Mouse (Mus musculus) fibroblast of lung, adult 2 months (primary cell): ENCODE measurements around the gene Mvp.

Experiments used
- DNase-seq: peaks from one replicate; pipeline ENCODE4 v3.0.0-alpha.2; 2011; ENCODE audit warnings: low read depth

Mvp gene

DNA sequence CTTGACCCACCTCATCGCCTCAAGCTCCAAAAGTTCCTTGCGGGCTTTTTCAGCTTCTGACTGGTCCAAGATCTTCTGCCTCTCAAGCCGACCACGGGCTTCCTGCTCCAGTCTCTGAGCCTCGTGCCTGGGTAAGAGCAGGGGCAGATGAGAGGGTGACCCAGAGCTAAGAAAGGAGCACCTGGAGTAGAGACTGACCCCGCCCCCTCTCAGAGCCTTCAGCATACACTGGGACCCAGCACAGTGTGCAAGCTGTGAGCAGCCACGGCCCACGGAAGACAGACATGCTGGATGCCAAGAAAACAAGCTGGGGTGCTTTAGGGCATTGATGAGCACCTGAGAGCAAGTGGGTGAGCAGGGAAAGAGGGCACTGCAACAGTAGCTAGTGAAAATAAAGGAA lies 25.6 kb downstream of the Mvp start:
- DNase-seq: no peak

DNA sequence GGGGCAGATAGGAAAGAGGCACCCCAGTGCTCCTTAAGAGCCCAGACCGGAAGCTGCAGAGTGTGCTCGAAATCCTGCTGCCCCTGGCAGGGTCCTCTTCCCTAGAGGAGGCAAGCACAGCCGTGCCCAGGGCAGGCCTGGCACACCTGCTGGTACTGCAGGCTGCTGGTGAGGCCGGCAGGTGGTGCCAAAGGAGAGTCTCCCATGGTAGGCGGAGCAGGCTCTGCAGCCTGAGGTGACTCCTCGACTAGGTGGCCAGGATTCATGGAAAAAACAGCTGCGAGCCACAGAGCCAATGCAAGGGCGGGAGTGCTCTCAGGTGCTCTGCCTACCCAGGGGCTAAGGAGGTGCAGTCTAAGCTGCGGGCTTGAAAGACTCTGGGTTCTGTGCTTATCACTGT lies 28.1 kb downstream of the Mvp start:
- no peak for DNase-seq

- DNase-seq: no peak
Measured at GRCm38 (mm10) chr7:126984667-126985444, 29.6 kb downstream of the Mvp start.

- DNase-seq: no peak
Measured at GRCm38 (mm10) chr7:126983113-126983512, 31.3 kb downstream of the Mvp start.

GRCm38 (mm10) chr7:126982054-126982453 lies 32.4 kb downstream of the Mvp start:
- no peak for DNase-seq

DNA sequence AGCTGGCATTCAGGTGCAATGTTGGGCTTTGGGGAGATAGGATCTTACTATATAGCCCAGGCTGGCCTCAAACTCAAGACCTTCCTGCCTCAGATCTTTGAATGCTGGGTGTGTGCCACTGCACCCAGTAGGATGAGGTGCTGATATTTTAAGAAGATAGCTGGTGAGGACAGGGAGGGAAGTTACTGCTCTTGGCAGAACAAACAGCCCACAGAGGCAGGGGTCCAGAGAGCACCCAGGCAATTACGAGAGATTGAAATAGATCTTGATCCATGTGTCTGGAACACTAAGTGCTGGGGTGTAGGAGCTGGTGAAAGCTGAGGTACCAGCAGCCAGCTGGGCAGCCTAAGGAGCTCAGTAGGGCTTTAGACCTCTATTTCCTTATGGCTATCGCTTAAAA lies 32.8 kb downstream of the Mvp start:
- no peak for DNase-seq

DNA sequence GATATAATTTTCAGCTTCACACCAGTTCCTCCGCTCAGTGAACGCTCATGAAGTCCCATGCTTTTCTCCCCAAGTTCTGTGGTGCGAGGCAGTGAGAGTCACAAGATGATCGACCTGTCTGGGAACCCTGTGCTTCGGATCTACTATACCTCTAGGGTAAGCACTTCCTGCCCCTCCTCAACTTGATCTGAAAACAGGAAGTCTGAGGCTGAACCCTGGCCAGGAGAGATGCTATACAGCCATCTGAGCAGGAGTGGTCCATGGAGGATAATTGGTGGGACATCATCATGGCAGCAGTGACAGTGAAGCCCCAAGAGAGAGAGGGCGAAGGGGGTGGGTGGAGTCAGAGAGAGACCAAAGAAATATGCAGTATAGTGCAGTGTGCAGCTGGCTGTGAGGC lies 35.6 kb downstream of the Mvp start:
- no peak for DNase-seq

DNA sequence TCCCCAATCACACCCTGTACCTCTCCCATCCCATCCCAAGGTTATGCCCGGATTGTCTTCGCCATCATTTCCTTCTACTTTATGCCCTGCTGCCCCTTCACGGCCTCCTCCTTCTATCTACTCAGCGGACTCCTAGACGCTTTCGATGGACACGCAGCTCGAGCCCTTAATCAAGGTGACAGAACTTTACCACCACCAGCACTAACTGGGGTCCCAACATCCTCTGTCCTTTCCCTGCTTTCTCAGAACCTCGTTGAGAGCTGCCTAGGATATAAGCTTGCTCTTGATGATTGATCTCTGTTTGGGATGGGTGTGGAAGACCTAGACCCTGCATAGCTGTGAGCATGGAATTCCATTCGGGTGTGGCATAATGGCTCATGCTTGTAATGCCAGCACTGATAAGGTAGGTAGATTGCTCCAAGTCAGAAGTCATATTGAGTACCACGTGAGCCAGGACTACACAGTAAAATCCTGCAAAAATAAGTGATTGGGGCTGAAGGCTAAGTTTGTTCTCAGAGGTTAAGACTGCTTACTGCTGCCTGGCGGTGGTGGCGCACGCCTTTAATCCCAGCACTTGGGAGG lies 37.5 kb downstream of the Mvp start:
- no peak for DNase-seq

DNA sequence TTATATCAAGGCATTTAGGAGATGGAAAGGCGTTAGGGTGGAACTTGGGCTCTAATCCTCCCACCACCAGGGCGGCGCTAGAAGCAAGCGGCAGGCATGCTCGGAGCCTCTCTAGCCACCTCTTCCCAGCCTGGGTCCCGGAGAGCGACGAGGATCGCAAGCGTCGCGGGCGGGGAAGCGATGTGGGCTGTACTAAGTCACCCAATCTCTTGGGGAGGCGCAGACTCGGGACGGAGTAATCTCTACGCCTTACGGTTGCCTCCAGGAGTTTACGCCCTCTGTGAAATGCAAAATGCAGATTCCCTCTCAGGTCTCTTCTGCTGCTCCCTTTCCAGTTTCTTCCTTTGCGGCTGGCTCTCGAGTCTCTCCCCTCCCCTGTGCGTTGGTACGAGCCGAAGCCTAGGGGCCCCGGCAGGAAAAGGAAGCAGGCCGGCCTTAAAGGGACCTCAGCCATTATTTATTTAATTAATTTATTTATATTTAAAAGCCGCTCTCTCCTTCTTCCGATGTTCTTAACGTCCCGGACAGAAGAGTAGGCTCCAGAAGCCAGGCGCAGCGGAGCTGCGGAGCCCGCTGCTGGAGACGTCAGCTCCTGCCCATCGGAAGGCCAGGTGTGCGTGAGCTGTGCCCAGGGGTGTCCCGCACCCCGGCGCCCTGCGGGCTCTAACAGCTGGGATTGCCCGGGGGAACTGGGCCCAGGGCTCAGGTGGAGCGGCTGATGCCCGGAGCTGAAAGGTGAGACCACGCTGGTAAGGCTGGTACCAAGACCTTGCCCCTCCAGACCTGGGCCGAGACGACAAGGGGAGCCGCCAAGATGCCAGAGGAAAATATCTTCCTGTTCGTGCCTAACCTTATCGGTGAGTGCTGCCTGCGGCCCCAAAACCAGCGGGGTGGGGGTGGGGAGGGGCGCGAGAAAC lies 38.2 kb downstream of the Mvp start, which contains the start of gene Cdiptos:
Gene Cdiptos (minus strand): TSS at position 149 of the 917 bp plus-strand sequence.
- DNase-seq: peak; percentile 86

GRCm38 (mm10) chr7:126975893-126975949 lies 38.7 kb downstream of the Mvp start, which contains the start of gene Cdipt:
Cdipt (plus strand) TSS chr7:126975914.
- no peak for DNase-seq

GRCm38 (mm10) chr7:126975493-126975892 lies 38.9 kb downstream of the Mvp start:
- no peak for DNase-seq

DNA sequence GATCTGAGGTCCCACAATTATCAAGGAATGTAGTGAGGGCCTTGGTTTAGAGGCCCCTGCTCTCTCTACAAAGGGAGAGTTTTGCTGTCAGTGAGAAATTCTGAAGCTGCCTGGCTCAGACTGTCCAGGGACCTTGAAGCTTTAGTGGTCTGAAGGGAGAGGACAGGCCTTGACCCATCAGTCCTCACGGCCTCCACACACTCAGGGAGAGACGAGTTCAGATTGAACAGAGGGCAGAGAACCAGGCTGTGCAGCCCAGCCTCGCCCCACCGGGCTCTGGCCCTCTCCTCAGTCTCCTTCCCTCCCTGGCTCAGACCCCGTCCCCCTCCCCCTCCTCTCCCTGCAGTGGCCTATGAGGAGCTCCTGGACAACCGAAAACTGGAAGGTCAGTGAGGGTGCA lies 47.1 kb downstream of the Mvp start:
- no peak for DNase-seq

DNA sequence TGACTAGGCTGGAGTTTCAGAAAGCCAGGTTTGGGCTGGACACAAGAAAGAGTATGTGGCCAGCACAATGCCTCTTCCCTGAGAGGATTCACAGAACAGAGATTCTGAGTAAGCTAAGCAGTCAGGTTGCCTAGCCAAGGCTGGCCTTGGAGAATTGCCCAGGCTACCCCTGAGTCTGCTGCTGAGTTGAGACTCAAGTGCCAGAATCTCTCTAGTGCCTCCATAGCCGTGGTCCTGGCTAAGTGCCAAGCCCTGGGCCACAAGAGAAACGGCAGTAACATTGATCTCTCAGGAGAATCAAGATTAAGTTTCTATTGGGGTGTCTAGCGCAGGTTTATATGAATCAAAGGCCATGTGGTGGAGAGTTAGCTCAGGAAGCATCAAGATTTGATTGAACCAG lies 48.9 kb downstream of the Mvp start:
- no peak for DNase-seq

DNA sequence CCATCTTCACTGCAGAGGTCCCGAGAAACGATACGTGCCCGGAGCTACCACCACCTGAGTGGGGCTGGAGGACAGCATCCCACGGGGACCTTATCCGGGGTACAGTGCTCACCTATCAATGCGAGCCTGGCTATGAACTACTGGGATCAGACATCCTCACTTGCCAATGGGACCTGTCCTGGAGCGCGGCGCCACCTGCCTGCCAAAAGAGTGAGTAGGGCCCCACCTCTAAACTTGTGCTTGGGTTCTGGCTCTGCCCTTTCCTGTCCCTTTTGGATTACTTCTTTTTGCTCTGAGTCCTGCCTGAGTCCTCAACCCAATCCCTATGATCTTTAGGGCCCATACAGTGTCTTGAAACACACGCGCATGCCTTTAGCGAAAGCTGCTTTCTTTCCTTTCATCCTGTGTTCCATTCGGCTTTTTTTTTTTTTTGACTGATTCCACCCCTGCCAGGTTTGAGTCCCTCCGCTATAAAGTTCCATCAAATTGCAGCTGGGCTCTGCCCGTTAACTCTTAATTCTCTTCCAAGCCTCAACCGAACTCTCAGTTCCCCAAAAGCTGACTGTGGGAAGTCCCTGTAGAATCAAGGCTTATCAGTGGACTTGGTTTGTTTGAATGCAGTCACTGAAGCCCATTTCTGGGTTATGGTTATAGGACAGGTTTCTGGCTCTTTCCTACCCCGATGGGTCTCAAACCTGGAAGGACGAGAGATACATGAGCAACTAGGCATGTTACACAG lies 50.7 kb downstream of the Mvp start:
- no peak for DNase-seq

- no peak for DNase-seq
Measured at GRCm38 (mm10) chr7:126961965-126962364, 52.5 kb downstream of the Mvp start.

- DNase-seq: no peak
Measured at GRCm38 (mm10) chr7:126961095-126961494, 53.3 kb downstream of the Mvp start.

- no peak for DNase-seq
Measured at GRCm38 (mm10) chr7:126959780-126960179, 54.6 kb downstream of the Mvp start.

- no peak for DNase-seq
Measured at GRCm38 (mm10) chr7:126955125-126955524, 59.3 kb downstream of the Mvp start.

GRCm38 (mm10) chr7:126952646-126953045 lies 61.8 kb downstream of the Mvp start:
- no peak for DNase-seq

DNA sequence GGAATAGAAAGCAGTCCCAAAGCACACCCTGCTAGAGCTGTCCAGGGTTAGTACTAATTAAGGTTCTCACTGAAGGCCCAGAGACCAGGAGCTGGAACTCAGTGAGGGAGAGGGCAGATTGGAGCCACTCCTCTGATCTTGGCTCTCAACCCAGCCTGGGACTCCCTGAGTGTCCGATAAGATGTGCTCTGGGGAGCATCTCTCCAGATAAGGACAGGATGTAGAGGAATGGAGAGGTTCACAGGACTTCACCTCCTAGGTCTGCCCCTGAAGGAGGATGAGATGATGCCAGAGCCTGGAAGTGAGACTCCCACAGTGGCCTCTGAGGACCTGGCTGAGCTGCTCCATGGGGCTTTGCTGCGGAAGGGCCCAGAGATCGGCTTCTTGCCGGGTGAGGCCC lies 62.7 kb downstream of the Mvp start:
- no peak for DNase-seq

DNA sequence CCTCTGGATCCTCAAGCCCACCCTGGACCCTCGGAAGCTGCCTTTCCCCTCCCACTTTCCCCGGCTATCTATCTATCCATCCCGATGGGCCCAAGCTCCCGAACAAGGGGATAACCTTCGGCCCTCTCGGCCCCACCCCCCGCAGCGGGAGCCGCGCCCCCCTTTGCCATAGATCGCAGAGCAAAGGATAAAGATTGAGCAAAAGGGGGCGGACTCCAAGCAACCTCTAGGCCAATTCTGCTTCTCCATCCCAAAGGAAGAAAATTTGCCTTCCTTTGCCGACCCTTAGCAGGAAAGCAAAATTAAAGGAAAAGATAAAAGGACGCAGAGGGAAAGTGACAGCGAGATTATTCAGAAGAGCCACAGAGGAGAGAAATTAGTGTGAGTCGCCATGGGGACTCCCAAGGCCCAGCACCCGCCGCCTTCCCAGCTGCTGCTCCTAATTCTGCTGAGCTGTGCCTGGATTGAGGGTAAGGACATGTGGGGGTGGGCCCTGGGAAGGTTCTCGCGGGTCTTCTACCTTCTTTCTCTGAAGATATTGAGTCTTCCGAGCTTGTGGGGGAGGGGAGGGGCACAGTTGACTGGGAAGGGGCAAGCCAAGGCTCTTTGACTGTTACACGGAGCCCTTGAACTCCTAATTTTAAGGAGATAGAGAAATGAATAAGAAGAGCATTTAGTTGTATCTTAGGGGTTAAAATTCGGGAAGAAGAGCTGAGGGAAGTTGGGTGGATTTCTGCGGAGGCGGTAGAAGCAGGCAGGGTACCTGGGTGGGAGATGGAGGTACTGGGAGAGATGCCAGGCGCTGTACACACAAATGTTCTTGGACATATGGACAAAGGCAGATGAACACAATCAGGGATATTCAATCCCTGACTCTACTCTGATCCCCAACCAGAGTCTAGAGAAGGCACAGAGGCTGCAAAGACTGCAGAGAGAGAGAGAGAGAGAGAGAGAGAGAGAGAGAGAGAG lies 63.5 kb downstream of the Mvp start:
- DNase-seq: no peak
